Mouse (Mus musculus): ENCODE measurements around the gene Fate1. TPM values are rescaled to one million over a fixed set of nuclear protein-coding genes. Genes with fewer than 3 reads are reported as not detected.
"Not testable (repeated sequence)": the region's sequence is repeated elsewhere in the genome, so short reads cannot be mapped to it uniquely, and the experiment has no call there.

Gene Fate1
- total RNA-seq (2015; ENCODE audit: low replicate concordance) (not detected in 2 replicates), total RNA-seq (2017; ENCODE audit: low replicate concordance) (not detected in 2 replicates)

DNA sequence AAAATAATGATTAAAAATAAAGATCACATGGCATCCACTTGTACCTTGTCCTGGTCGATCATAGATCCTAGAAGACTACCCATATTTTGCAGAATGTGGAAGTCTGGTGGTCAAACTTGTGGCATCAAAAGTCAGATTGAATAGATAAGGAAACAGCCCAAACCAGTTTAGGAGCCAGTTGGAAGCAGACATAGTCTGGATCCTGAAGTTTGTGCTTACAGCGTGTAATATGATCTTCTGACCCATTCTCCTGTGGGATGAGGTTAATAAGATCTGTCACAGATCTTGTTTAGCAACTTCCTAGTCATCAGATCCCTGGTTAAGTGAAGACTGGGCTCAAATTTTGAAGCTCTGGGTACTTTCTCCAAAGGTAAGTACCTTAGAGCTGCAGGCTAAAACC is at the start of gene Fate1:
Fate1 (plus strand) TSS at position 301 of the 400 bp plus-strand sequence.
- ATAC-seq (replicated peaks; ENCODE audit: low FRiP score, poor library complexity, severe bottlenecking), result no peak

GRCm38 (mm10) chrX:71946631-71947030 is 26.2 kb upstream of the Fate1 start:
- ATAC-seq (replicated peaks; ENCODE audit: low FRiP score, poor library complexity, severe bottlenecking), result no peak

- no peak for ATAC-seq (replicated peaks; ENCODE audit: low FRiP score, poor library complexity, severe bottlenecking)
Observed at GRCm38 (mm10) chrX:71958366-71958765, 14.4 kb upstream of the Fate1 start.

DNA sequence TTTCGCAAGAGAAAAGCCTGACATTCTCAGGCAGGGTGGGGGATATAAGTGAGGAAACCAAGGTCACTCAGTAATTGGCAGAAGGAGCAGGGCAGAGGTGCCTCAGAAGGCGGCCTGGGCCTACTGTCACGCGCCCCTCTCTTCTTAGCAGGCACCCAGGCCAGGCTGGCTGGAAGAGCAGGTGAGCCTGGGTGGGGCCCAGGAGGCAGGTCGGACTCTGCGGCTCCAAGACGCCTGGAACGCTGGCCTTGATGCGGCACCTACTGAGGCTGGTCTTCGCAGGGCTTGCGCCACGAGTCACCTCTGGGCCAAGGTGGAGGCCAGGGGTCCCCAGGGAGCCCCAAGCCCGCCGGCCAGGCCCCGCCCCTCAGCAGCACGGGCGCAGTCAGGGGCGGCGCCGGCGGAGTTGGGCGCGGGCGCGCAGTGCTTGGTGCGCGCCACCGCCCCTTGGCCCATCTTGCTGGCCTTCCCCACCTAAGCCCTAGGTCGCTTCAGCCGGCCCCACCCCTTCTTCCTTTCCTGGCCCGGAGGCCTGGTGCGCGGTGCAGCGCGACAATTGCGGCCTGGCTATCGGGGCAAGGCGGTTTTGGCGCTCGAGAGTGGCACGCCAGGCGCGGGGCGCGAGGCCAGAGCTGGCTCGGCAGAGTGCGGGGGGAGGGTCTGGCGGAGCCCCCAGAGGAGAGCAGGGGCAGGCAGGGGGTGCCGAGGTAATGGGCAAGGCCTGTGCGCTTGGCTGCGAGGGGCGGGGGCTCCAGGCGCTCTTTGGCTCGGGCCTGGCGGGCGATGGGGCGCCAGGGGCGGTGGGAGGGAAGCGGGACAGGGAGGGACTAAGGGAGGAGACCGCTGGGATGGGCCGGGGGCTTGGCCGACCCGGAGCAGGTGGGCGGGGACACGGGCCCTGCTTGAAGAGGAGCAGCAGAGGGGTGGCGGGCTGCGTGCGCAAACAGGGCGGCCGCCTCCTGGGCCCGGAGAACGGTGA is 10.4 kb upstream of the Fate1 start, which contains the start of gene Prrg3:
Prrg3 (plus strand) TSS at position 552 of the 979 bp plus-strand sequence.
- no peak for ATAC-seq (replicated peaks; ENCODE audit: low FRiP score, poor library complexity, severe bottlenecking)

DNA sequence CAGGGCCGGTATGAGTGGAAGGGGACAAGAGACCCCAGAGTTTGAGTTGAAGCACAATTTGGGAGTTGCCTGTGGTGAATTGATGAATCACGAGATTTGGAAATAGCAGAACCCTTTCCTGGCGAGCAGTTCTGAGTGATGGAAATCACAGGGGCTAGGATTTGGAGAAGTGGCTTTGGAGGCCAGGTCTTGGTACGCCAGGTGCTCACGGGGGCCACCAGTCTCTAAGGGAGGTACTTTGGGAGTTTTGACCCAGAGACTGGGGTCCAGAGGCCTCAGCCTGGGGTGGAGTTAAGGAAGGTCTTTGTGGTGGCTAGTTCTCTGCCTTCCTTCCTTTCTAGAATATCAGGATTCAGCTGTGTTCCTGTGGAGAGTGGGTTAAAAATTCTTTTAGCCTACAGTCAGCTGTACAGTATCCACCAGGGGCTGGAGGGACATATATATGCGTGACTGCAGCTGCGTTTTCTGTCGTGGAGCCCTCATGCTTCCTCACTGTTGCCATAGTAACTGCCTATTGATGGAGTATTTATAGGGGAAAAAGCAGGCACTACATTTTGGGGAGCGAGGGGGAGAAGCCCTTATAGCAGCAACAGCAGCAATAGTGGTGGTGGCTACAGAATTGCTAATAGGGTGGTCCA is 9.4 kb upstream of the Fate1 start:
- no peak for ATAC-seq (replicated peaks; ENCODE audit: low FRiP score, poor library complexity, severe bottlenecking)

DNA sequence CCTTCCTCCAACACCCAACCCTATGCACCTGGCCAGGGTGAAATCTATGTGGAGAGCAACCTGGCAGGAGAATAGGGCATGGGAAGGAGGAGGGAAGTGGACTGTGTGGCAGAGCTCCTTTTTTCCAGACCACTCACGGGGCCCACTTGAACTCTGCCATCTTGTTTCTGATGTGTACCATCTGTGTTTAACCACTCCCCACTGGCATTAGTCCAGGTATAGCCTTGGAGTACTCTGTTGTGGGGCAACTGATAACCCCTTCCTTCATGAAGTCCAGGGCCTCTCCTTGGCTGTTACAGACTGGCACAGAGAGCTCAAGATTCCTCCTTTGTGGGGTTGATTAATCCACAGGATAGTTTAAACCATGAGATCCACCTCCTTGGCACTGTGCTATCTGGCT is 4.6 kb upstream of the Fate1 start:
- no peak for ATAC-seq (replicated peaks; ENCODE audit: low FRiP score, poor library complexity, severe bottlenecking)

- no peak for ATAC-seq (replicated peaks; ENCODE audit: low FRiP score, poor library complexity, severe bottlenecking)
Observed at GRCm38 (mm10) chrX:71968816-71969215, 4.0 kb upstream of the Fate1 start.

DNA sequence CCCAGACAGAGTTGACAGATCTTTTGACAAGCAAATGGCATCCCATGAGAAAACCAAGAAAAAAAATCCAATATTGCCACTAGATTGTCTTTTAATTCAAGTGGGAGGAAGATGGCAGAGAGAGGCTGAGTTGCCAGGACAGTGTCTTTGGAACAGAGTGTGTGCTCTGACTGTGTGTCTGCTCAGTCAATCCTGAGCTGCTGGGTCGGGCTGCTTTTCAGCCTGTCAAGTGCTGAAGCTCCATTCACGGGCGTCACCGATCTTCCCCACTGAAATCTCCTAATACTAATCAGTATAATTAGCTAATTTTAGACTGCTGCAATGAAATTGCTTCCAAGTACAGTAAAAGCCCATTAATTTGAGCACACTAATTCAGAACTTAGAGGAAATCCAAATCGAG is 1.5 kb upstream of the Fate1 start:
- ATAC-seq (replicated peaks; ENCODE audit: low FRiP score, poor library complexity, severe bottlenecking), result no peak

DNA sequence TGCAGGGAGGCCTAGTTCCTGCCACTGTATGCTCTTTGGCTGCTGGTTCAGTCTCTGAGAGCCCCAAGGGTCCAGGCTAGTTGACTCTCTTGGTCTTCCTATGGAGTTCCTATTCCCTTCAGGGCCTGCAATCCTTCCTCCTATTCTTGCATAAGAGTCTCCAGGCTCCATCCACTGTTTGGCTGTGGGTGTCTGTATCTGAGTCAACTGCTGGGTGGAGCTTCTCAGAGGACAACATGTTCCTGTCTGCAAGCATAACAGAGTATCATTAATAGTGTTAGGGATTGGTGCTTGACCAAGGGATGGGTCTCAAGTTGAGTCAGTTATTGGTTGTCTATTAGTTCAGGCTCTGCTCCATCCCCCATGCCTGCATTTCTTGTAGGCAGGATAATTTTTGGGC is 4.9 kb downstream of the Fate1 start:
- not testable (repeated sequence) for ATAC-seq (replicated peaks; ENCODE audit: low FRiP score, poor library complexity, severe bottlenecking)

DNA sequence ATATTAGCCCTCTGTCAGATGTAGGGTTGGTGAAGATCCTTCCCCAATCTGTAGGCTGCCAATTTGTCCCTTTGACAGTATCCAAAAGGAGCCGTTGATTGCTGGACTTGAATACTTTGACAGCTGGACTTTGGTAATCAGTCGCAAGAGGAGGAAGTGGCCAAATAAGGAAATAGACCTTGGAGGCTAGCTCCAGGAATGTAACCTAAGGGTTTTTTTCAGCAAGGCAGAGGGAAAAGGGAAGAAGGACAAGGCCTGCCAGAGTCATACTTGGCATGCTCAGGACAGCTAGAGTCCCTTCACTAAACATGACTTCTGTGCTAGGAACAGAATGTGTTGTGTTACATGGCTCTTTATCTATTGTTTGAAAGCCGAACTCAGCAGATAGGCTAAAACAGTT is 7.7 kb downstream of the Fate1 start:
- ATAC-seq (replicated peaks; ENCODE audit: low FRiP score, poor library complexity, severe bottlenecking), result no peak

DNA sequence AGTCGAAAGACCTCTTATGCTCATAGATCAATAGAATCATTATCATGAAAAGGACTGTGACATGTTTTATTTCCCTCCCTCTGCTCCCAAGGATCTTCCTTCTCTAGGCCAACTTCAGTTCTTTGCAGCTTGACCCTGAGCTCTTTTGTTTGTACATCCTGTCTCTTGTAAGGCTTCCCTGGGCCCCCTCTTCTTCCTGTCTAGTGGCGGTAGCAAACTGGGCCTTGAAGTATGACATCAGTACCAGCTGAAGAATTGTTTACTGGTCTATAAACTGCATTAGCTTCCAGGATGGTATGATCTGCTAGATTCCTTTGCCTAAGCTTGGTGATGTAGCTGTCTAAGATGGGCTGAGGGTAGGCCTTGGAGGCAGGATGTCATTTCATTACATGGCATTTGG is 8.5 kb downstream of the Fate1 start:
- no peak for ATAC-seq (replicated peaks; ENCODE audit: low FRiP score, poor library complexity, severe bottlenecking)

GRCm38 (mm10) chrX:71983205-71983604 is 10.4 kb downstream of the Fate1 start:
- ATAC-seq (replicated peaks; ENCODE audit: low FRiP score, poor library complexity, severe bottlenecking), result no peak

GRCm38 (mm10) chrX:71983775-71984174 is 11.0 kb downstream of the Fate1 start:
- no peak for ATAC-seq (replicated peaks; ENCODE audit: low FRiP score, poor library complexity, severe bottlenecking)

- no peak for ATAC-seq (replicated peaks; ENCODE audit: low FRiP score, poor library complexity, severe bottlenecking)
Observed at GRCm38 (mm10) chrX:71991549-71991948, 18.8 kb downstream of the Fate1 start, which contains the start of gene Cnga2. Gene Cnga2, plus strand, starts transcription at chrX:71991849.

DNA sequence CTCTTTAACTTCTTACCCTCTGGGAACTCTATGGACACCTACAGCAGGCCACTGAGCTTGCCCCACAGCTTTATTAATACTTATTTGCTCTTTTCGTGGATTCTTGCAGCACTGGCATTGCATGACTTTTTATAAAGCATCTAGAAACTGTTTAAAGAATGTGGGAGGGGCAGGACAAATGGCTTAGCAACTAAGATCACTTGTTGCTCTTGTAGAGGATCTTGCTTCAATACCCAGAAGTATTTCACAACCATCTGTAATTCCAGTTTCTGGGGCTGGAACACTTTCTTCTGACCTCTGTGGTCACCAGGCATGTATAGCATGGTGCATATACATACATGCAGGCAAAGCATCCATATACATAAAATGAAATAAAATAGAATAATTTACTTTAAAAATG is 23.2 kb downstream of the Fate1 start:
- ATAC-seq (replicated peaks; ENCODE audit: low FRiP score, poor library complexity, severe bottlenecking), result no peak

- ATAC-seq (replicated peaks; ENCODE audit: low FRiP score, poor library complexity, severe bottlenecking), result no peak
Observed at GRCm38 (mm10) chrX:72009930-72010329, 37.1 kb downstream of the Fate1 start.

DNA sequence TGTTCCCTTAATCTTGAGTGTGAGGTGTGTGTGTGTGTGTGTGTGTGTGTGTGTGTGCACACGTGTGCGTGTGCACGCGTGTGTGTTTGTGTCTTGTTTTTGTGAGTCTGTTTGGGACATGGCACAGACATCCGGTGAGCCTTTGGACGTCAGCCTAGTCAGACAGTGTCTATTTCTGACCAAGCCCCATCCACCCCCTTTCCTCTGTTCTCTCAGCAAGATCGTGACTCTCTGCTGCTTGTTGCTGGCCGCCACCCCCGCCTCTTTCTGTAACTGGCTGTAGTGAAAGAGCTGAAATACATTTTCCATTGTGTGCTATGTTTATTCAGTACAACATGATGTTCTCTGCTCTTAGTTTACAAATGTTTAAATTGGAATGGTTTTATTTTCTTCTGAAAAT is 39.5 kb downstream of the Fate1 start:
- no peak for ATAC-seq (replicated peaks; ENCODE audit: low FRiP score, poor library complexity, severe bottlenecking)

- ATAC-seq (replicated peaks; ENCODE audit: low FRiP score, poor library complexity, severe bottlenecking), result no peak
Observed at GRCm38 (mm10) chrX:72012804-72013203, 40.0 kb downstream of the Fate1 start.

DNA sequence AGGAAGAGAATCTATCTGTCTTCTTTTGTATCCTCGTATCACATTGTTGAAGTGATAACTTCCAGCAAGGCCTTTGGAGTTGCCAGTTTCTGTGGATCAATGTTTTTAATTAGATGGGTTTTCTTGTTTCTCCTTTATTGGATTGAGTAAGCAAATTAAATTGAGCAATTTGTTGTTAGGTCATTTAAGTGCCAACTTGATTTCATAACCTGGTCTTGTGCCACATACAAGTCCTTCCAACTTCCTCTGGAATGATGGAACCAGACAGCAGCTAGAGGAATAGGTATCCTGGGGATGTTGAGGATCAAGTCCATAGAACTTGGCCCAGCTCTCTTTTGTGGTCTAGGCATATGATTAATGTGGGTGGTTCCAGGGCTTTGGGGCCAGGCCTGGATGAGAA is 49.5 kb downstream of the Fate1 start:
- no peak for ATAC-seq (replicated peaks; ENCODE audit: low FRiP score, poor library complexity, severe bottlenecking)

GRCm38 (mm10) chrX:72022750-72023398 is 50.1 kb downstream of the Fate1 start:
- no peak for ATAC-seq (replicated peaks; ENCODE audit: low FRiP score, poor library complexity, severe bottlenecking)
